Mouse (Mus musculus): Measurements from ENCODE around the gene Acsl1. TPM values are rescaled to one million over a fixed set of nuclear protein-coding genes. Genes with fewer than 3 reads are reported as not detected.

Gene Acsl1
- polyA plus RNA-seq, 1 experiment from 2014 or later: 15.7 TPM

GRCm38 (mm10) chr8:46438491-46438890 lies 32.3 kb upstream of the Acsl1 start:
- H3K4me1 ChIP-seq (ENCODE audit: insufficient read depth): no peaks in the 10 kb centered on the region
- H3K4me3 ChIP-seq (ENCODE audit: low read depth, low read length): no peak overlapping the region
- no peak overlapping the region for H3K27ac ChIP-seq (ENCODE audit: low read depth)
- no peak overlapping the region for H3K4me2 ChIP-seq
- 57% methylated on average over 10 of the region's 10 CpGs for WGBS
- no peak overlapping the region for H3K9ac ChIP-seq
- DNase-seq: no peak
- TF ChIP-seq CTCF (IDR thresholded peaks at IDR 0.05; ENCODE audit: low read depth): no peak
- H3K36me3 ChIP-seq (ENCODE audit: insufficient read depth): no peaks in the 10 kb centered on the region
- H3K9me3 ChIP-seq (ENCODE audit: low read depth, low read length): no peaks in the 10 kb centered on the region
- ATAC-seq (ENCODE audit: insufficient read depth): no peak
- H3K27me3 ChIP-seq (ENCODE audit: insufficient read depth, low read length): no peaks in the 10 kb centered on the region

DNA sequence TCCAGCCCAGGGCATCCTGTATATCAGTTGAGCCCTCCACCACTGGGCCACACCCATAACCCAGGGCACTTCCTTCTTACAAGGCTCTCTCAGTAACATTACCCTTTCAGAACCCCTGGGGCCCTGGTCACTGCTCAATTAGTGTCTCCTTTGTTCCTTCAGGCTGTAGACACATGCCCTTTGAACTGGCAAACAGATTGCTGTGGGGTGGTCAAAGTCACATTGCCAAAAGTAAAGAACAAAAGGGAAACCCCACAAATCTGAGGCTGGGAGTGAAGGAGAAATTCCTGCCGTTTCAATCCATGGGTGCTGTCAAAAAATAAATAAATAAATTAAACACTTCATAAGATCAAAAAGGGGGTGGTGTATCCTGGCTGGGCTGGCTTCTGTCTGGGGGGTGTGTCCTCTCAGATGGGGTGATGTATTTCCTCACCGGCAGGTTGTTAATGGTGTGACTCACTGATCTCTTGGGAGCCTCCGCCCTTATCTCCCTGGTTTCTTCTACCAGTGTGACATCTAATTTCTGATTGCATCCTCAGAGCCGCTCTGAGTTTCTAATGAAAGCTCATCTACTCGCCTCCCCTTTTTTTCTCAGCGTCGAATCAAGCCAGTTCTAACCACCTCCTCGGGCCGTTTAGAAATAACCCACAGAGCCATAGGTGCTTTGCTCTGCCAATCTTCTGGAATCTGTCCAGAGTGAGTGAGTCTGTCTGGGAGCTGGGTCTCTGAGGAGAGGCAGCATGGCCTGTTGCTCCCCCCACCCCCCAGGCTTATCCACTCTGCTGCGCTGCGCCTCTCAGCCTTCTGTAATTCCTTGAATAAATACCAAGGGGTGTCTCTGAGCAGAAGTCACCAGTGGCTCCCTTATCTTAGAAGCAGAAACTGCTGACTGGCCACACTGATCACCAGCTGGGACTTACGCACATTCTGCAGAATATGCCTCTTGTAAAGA lies 24.6 kb upstream of the Acsl1 start:
- Histone ChIP-seq H3K4me2 (0 out of 2 replicates have a peak overlapping the region, but pooled peaks have one; percentile 20), H3K4me1 (ENCODE audit: insufficient read depth) (peaks cover 3% of the 10 kb centered on the region), H3K4me3 (ENCODE audit: low read depth, low read length) (no peak overlapping the region), H3K9ac (no peak overlapping the region), H3K27me3 (ENCODE audit: insufficient read depth, low read length) (no peaks in the 10 kb centered on the region), H3K9me3 (ENCODE audit: low read depth, low read length) (no peaks in the 10 kb centered on the region), H3K36me3 (ENCODE audit: insufficient read depth) (no peaks in the 10 kb centered on the region), H3K27ac (ENCODE audit: low read depth) (no peak overlapping the region)
- TF ChIP-seq CTCF (IDR thresholded peaks at IDR 0.05; ENCODE audit: low read depth): no peak
- ATAC-seq (ENCODE audit: insufficient read depth) (peak; percentile 21; the same call in 1 of the 2 replicates), DNase-seq (peak; percentile 31)
- WGBS: 21% methylated on average over 12 of the region's 12 CpGs

GRCm38 (mm10) chr8:46447334-46447733 lies 23.5 kb upstream of the Acsl1 start:
- Histone ChIP-seq H3K9ac (no peak overlapping the region), H3K4me3 (ENCODE audit: low read depth, low read length) (no peak overlapping the region), H3K36me3 (ENCODE audit: insufficient read depth) (no peaks in the 10 kb centered on the region), H3K27ac (ENCODE audit: low read depth) (no peak overlapping the region), H3K4me1 (ENCODE audit: insufficient read depth) (peaks cover 3% of the 10 kb centered on the region), H3K27me3 (ENCODE audit: insufficient read depth, low read length) (no peaks in the 10 kb centered on the region), H3K4me2 (no peak overlapping the region), H3K9me3 (ENCODE audit: low read depth, low read length) (no peaks in the 10 kb centered on the region)
- DNase-seq (no peak), ATAC-seq (ENCODE audit: insufficient read depth) (no peak)
- 73% methylated on average over 6 of the region's 6 CpGs for WGBS
- TF ChIP-seq CTCF (IDR thresholded peaks at IDR 0.05; ENCODE audit: low read depth): no peak

- TF ChIP-seq CTCF (IDR thresholded peaks at IDR 0.05; ENCODE audit: low read depth): no peak
- Histone ChIP-seq H3K36me3 (ENCODE audit: insufficient read depth) (no peaks in the 10 kb centered on the region), H3K27me3 (ENCODE audit: insufficient read depth, low read length) (no peaks in the 10 kb centered on the region), H3K27ac (ENCODE audit: low read depth) (no peak overlapping the region), H3K4me3 (ENCODE audit: low read depth, low read length) (no peak overlapping the region), H3K4me1 (ENCODE audit: insufficient read depth) (peaks cover 3% of the 10 kb centered on the region), H3K9ac (no peak overlapping the region), H3K9me3 (ENCODE audit: low read depth, low read length) (no peaks in the 10 kb centered on the region), H3K4me2 (no peak overlapping the region)
- ATAC-seq (ENCODE audit: insufficient read depth) (no peak), DNase-seq (no peak)
- WGBS: 69% methylated on average over 5 of the region's 5 CpGs
These were observed 22.2 kb upstream of the Acsl1 start for GRCm38 (mm10) chr8:46448606-46449005.

GRCm38 (mm10) chr8:46449063-46449462 lies 21.8 kb upstream of the Acsl1 start:
- H3K4me1 ChIP-seq (ENCODE audit: insufficient read depth): peaks cover 3% of the 10 kb centered on the region
- no peaks in the 10 kb centered on the region for H3K27me3 ChIP-seq (ENCODE audit: insufficient read depth, low read length)
- no peak for ATAC-seq (ENCODE audit: insufficient read depth)
- no peak overlapping the region for H3K4me3 ChIP-seq (ENCODE audit: low read depth, low read length)
- H3K4me2 ChIP-seq: no peak overlapping the region
- 77% methylated on average over 4 of the region's 4 CpGs for WGBS
- H3K36me3 ChIP-seq (ENCODE audit: insufficient read depth): no peaks in the 10 kb centered on the region
- H3K27ac ChIP-seq (ENCODE audit: low read depth): no peak overlapping the region
- TF ChIP-seq CTCF (IDR thresholded peaks at IDR 0.05; ENCODE audit: low read depth): no peak
- no peak for DNase-seq
- no peak overlapping the region for H3K9ac ChIP-seq
- H3K9me3 ChIP-seq (ENCODE audit: low read depth, low read length): peaks cover 2% of the 10 kb centered on the region; the same call in 1 of the 2 replicates

- H3K9me3 ChIP-seq (ENCODE audit: low read depth, low read length): peaks cover 9% of the 10 kb centered on the region; the same call in 1 of the 2 replicates
- no peak overlapping the region for H3K4me3 ChIP-seq (ENCODE audit: low read depth, low read length)
- 45% methylated on average over 8 of the region's 8 CpGs for WGBS
- ATAC-seq (ENCODE audit: insufficient read depth): no peak
- H3K27me3 ChIP-seq (ENCODE audit: insufficient read depth, low read length): no peaks in the 10 kb centered on the region
- no peak for DNase-seq
- no peak for TF ChIP-seq CTCF (IDR thresholded peaks at IDR 0.05; ENCODE audit: low read depth)
- H3K4me2 ChIP-seq: no peak overlapping the region
- H3K27ac ChIP-seq (ENCODE audit: low read depth): no peak overlapping the region
- H3K36me3 ChIP-seq (ENCODE audit: insufficient read depth): no peaks in the 10 kb centered on the region
- H3K4me1 ChIP-seq (ENCODE audit: insufficient read depth): peaks cover 3% of the 10 kb centered on the region
- no peak overlapping the region for H3K9ac ChIP-seq
These were observed 21.1 kb upstream of the Acsl1 start for GRCm38 (mm10) chr8:46449723-46450251.

DNA sequence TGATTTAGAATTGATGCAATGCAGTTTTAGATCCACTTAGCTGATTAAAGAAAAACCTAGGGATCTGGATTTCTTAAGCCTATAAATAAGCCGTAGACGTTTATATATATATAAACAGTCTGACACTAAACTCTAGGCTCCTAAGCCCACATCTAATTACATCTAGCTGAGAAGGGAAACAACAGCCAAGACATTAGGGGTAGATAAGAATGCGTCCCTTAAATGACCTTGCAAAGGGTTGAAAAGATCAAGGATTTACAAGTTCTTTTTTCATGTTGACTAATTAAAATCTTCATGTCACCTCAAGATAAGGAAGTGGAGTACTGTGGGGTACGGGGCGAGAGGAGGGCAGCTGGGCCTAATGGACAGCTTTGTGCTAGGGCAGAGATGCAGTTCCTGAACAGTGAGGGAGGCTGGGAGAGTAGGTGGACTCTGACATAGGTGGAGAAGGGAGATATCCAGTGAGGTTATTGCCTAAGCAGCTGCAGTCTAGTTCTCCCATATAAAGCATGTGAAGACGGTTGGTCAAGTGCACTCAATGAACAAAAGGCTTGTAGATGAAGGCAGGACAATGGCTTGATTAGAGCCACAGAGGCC lies 12.5 kb upstream of the Acsl1 start:
- H3K9me3 ChIP-seq (ENCODE audit: low read depth, low read length): peaks cover 9% of the 10 kb centered on the region; the same call in 1 of the 2 replicates
- H3K4me2 ChIP-seq: no peak overlapping the region
- H3K27me3 ChIP-seq (ENCODE audit: insufficient read depth, low read length): no peaks in the 10 kb centered on the region
- no peaks in the 10 kb centered on the region for H3K36me3 ChIP-seq (ENCODE audit: insufficient read depth)
- TF ChIP-seq CTCF (IDR thresholded peaks at IDR 0.05; ENCODE audit: low read depth): no peak
- no peaks in the 10 kb centered on the region for H3K4me1 ChIP-seq (ENCODE audit: insufficient read depth)
- DNase-seq (no peak), ATAC-seq (ENCODE audit: insufficient read depth) (no peak)
- H3K27ac ChIP-seq (ENCODE audit: low read depth): no peak overlapping the region
- no peak overlapping the region for H3K4me3 ChIP-seq (ENCODE audit: low read depth, low read length)
- 33% methylated on average over 6 of the region's 6 CpGs for WGBS
- no peak overlapping the region for H3K9ac ChIP-seq

Measured in lung, embryonic 14.5 days (tissue).